Mouse (Mus musculus) skeletal muscle tissue, adult 2 months (tissue): ENCODE measurements around the gene Rbl1.
"Not testable (repeated sequence)": the region's sequence is repeated elsewhere in the genome, so short reads cannot be mapped to it uniquely, and the experiment has no call there.

Experiments
- DNase-seq: peaks from one replicate; pipeline ENCODE4 v3.0.0-alpha.2; 2012; ENCODE audit warnings: low read depth, low spot score

Rbl1 gene

DNA sequence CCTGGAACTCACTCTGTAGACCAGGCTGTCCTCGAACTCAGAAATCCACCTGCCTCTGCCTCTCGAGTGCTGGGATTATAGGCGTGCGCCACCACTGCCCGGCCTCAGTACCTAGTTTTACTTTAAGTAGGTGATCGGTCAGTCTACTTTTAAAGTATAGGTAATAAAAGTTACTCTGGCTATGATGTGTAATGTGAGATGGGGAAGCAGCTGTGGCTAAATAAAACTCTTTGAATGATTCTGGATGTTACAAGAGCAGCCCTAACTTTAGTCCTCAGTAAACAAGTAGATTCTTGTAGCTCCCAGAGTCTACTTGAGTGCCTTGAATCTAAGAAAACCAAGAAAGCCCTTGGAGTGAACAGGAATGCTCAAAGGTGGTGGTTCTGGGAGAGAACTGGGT, 31.4 kb downstream of the Rbl1 start:
- peak; percentile 75 for DNase-seq

DNA sequence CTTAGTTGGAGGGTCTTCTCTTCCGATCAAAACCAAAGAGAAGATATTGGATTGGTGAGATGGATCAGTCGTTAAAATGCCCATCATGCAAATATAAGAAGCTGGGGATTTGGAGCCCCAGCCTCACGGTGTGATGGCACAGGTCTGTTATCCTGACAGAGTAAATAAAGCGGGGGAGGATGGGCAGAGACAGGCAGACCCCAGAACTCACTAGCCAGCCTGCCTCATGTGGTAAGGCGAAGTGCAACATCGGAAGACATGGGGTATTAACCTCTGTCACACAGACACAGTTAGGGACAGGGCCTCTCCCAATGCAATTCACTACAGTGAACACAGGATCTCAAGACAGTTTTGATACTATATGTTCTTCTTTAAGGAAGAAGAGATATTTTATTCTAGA, 33.7 kb downstream of the Rbl1 start:
- DNase-seq: no peak

DNA sequence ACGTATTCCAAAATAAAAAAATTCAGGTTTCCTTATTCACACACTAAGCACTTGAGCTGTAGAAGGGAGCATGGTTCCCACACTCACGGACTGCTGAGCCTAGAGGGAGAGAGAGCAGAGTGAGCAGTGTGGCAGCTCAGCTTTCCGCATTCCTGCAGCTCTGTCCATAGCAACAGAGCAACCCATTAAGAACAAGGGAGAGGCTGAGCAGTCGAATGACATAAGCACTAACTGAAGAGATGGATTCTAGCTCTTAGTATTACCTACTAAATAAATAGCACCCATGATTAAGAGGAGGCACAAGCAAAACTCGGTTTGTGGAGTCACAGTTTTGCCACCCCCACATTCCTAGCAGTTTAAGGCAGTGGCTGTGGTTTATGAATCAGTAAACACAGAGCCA, 34.2 kb downstream of the Rbl1 start:
- DNase-seq: peak; percentile 30

DNA sequence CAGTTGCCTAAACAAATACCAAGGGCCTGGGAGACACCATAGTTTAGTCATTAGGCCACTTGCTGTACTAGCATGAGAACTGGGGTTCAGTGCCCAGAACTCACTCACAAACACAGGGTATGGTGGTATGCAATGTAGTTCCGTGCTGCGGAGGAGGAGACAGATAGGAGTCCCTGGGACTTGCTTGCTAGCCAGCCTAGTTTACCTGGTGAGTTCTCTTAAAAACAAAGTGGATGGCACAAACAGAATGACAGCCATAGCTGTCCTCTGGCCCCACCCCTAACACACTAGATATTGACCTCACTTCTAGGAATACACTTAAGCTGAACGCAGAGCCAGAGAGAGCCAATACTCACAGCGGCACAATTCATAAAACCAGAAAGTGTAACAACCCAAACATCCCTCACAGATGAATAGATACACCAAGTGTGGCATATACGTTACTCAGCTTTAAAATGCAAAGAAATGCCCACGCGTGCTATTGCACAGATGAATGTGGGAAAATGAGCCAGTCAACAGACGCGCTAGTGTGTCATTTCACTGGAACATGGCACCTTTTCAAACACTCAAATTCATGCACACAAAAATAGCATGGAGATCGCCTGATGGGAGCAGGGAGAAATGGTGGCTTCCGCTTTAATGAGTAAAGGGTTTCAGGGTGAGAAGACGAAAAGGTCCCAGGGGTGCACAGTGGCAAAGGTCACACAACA, 37.8 kb downstream of the Rbl1 start:
- DNase-seq: no peak

DNA sequence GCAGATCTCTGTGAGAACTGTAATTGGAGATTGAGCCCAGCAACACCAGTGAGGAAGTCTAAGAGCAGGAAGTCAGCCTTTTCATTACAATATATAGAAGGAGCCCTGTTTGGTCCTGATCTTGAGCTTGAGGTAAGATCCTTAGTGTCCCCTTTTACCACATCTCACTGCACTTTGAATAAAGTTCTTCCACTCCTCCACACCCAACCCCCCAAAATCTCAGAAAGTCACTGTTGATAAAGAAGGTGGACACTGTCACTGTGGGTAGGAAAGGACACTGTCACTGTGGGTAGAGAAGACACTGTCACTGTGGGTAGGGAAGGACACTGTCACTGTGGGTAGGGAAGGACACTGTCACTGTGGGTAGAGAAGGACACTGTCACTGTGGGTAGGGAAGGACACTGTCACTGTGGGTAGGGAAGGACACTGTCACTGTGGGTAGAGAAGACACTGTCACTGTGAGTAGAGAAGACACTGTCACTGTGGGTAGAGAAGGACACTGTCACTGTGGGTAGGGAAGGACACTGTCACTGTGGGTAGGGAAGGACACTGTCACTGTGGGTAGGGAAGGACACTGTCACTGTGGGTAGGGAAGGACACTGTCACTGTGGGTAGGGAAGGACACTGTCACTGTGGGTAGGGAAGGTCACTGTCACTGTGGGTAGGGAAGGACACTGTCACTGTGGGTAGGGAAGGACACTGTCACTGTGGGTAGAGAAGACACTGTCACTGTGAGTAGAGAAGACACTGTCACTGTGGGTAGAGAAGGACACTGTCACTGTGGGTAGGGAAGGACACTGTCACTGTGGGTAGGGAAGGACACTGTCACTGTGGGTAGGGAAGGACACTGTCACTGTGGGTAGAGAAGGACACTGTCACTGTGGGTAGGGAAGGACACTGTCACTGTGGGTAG, 38.8 kb downstream of the Rbl1 start:
- not testable (repeated sequence) for DNase-seq

DNA sequence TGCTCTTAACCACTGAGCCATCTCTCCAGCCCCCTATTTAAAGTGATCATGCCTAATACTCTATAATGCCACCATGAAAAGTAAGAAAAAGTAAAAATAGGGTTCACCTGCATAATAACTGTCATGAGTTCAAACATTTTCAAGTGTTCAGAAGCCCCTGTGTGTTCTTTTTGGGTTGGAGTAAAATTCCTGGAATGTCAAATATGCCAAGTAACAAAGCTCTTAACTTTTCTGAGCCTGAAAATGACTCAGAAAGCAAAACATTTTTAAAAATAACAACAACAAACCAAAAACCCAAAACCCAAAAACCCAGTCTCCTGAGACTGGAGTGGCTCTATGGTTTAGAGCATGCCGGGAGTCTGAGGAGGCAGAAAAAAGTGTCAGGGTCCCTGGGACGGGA, 40.2 kb downstream of the Rbl1 start:
- DNase-seq: no peak

DNA sequence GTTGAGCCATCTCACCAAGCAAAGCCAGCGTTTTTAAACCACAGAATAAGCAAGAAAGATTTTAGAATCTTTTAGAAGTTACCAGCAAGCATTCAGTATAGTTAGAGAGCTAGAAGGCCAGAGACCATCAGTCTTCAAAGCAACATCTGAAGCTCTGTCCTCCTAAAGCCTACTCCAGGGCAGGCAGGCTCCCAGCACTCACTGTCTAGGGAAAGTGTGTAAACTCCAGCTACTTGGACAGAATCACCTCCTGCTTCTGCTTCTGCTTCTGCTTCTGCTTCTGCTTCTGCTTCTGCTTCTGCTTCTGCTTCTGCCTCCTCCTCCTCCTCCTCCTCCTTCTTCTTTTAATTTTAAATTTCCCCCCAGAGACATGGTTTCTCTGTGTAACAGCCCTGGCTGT, 48.3 kb downstream of the Rbl1 start:
- DNase-seq: no peak

DNA sequence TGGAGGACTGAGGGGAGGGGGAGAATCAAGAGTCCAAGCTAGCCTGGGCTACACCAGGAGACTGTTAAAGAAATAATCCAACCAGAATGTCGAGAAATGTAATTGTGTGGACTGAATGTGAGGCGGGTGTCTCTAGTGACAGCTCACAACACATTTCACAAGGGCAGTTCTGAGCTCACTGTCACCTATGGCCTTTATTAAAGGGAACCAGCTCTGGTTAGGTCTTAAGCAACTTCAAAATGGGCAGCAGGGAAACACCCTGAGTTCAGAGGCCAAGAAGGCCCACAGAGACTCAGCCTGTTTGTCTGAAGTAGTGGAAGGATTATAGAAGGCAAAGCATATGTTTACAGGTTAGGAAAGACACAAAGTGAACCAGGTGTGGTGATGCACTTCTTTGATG, 51.1 kb downstream of the Rbl1 start:
- DNase-seq: no peak

DNA sequence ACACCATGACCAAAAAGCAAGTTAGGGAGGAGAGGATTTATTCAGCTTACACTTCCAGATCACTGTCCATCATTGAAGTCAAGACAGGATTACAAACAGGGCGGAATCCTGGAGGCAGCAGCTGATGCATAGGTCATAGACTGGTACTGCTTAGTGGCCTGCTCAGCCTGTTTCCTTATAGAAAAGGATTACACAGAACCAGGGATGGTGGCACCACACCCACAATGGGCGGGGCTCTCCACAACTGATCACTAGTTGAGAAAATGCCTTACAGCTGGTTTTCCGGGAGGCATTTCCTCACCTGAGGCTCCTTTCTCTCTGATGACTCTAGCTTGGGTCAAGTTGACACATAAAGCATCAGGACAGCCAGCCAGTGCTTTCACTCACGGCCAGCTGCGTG, 55.9 kb downstream of the Rbl1 start:
- DNase-seq: no peak

DNA sequence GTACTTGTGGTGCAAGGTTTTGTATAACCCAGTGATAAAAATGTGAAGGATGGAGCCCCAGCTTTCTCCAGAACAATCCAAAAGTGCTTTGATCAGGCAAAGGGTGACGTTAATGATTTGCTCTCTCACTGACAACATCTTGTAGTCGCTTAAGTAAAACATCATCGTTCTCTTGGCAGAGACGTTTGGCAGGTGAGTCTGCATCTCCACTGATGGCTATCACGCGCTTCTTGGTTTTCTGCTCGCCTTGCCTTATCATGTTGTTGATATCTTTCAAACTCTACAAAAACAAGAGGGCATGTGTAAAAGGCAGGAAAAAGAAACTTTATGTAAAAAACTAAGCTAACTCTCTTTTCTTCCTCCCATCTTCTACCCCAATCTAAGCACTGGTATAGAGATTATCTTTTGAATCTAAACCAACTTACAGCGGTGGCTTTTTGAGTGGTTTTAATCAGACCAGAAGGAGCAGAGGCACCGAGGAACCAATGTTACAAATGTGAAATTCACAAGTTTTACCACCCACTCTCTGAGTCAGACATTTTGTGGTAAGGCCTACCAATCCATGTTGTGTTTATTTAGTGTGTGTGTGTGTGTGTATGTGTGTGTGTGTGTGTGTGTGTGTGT, 56.8 kb downstream of the Rbl1 start:
- no peak for DNase-seq

DNA sequence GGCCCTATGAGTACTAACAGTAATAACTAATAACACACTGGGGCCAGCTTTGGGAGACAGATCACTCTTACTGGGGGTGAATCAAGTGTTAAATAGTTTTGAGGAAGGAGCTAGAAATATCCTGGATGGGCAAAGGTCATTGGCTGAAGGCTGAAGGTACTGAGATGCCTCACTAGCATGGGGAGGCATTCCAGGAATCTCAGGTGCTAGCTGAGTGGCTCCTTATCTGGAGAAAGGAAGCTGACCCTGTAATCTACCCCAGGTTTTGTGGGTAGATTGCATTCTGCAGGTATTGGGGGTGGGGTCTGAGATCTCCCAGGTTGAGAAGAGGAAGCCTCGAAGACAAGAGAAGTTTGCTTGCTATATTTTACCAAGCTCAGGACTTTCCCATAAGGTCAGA, 59.2 kb downstream of the Rbl1 start:
- DNase-seq: no peak

DNA sequence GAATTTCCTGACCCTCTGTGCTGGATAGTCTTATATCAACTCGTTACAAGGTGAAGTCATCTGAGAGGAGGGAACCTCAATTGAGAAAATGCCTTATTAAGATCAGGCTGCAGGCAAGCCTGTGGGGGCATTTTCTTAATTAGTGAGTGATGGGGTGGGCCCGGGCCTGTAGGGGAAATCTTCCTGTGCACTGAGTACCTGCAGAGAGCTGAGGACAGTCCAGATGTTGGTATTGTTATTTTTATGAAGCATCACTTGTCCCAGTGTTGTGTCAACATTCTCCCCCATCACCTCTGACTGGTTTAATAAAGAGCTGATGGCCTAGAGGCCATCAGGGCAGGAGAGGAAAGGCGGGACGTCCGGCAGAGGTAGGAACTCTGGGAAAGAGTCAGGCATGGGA, 60.2 kb downstream of the Rbl1 start:
- no peak for DNase-seq

DNA sequence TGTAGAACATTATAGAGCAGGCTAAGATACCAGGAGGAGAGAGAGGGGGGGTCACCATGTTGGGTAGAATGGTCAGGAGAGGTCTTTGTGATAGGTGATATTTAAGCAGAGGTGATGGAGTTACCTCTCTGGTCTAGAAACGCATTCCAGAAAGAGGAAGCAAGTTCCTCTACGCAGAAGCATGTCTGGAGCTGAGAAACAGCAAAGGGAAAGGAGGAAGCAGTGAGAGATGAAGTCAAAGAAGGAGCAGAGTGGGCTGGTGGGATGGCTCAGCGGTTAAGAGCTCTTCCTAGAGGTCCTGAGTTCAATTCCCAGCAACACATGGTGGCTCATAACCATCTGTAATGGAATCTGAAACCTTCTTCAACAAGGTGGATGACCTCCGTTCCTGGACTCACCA, 62.4 kb downstream of the Rbl1 start:
- no peak for DNase-seq

DNA sequence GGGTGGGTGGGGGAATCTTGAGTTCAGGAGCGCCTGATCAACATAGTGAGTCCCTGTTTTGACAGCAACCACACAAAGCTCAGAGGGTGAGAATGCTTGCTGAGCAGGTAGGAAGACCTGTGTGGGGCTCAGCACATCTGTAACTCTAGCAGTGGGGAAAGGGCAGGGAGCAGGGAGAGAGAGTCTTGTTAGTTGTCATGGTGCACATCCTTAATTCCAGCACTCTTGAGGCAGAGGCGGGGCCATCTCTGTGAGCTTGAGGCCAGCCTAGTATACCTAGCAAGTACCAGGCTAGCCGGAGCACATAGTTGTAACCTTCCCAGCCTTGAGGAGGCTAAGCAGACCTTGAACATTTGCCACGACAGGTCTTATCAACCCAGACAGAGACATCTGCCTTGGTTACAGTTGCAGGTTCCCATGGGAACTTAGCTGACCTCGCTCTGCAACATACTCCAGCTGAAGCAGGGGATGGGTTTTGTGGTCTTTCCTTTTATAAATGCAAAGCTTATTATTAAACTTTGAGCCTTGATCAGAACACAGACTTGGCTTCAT, 65.0 kb downstream of the Rbl1 start:
- DNase-seq: no peak

DNA sequence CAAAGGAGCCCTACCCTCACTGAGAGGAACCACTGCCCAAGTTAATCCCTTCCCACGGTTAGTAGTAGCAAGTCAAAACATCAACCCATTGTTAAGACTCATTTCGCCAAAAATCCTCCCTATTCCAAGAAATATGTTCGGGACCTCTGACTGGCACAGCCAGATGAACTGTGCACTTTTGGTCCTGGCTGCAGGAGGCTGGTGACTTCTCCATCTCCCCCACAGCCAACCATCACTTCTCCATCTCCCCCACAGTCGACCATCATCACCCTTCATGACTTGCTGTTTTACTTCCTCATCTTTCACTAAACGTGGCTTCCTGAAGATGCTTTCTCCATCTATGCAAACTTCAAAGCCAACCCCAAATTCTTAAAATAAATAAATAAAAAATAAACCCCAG, 65.5 kb downstream of the Rbl1 start:
- DNase-seq: no peak

DNA sequence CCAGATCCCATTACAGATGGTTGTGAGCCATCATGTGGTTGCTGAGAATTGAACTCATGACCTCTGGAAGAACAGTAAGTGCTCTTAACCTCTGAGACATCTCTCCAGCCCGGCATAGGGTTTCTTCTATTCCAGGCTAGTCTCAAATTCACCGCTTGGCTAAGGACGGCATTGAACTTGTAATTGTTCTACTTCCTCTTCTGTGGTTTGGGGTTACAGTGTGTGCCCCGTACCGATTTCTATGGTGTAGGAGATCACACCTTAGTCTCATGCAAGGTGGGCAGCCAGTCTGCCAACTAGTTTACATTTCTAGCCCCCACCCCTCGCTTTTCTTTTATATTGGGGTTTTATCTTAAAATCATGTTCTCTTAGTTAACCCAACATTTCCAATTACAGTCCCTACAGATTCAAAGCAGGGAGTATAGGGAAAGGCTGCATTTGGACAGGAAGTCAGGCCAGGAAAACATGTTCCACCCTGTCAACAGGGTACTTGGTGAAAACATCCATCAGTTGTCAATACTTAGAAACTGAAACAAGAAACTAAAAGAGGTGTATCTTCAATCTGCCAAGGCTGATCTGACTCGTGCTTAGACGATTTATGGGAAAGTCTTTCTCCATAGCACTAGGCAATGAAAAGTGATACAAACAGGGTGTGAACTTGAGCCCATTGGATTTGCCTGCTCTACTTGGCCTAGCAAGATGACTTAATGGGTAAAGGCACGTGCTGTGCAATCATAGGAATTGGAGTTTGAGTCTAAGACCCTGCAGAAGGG, 66.2 kb downstream of the Rbl1 start:
- DNase-seq: no peak

DNA sequence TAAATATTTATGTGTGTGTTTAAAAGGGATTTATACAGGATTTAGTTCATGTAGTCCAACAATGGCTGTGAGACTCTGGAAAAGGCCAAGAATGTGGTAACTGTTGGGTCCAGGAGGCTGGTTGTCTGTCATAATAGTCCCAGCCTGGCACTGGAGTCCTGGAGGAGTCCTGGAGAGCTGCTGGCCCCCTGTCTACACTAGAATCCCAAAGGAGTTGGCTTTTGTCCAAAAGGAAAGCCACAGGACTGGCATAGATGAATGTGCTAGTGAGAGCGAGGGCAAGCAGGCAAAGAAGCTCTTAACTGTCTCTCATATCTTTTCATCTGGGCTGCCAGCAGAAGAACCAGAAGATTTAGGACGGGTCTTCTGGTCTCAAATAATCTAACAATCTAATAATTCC, 67.7 kb downstream of the Rbl1 start:
- DNase-seq: peak; percentile 30

DNA sequence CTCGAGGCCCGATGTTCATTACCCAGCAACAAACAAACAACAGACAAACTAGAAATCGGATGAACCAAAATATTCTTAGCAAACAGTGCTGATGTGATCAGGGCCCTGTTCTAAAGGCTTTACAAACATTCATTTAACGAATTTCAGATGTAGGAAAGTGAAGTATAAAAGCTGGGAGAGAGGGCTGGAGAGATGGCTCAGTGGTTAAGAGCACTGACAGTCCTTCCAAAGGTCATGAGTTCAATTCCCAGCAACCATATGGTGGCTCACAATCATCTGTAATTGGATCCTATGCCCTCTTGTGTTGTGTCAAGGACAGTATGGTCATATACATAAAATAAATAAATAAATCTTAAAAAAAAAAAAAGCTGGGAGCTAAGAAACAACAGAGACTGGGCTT, 68.2 kb downstream of the Rbl1 start:
- DNase-seq: no peak

DNA sequence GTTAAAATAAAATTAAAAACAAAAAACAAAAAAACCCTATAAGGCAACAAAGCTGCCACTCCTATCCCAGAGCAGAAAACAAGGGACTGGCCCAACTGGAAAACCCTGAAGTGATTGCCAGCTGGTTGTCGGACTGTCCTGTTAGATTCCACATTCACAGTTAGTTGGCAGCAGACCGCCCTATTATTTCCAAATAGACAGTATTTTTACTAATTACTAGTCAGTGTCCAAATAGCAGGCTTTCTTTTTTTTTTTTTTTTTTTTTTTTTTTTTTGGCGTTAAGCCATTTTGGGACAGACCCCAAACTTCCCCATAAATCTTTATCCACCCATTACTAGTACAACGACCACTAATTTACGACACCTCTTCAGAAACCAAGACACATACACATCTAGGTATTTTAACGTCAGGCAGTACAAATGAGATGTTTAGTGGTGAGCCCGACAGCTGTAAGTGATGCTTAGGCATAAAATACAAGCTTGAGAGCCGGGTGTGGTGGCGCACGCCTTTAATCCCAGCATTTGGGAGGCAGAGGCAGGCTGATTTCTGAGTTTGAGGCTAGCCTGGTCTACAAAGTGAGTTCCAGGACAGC, 68.7 kb downstream of the Rbl1 start:
- DNase-seq: no peak

DNA sequence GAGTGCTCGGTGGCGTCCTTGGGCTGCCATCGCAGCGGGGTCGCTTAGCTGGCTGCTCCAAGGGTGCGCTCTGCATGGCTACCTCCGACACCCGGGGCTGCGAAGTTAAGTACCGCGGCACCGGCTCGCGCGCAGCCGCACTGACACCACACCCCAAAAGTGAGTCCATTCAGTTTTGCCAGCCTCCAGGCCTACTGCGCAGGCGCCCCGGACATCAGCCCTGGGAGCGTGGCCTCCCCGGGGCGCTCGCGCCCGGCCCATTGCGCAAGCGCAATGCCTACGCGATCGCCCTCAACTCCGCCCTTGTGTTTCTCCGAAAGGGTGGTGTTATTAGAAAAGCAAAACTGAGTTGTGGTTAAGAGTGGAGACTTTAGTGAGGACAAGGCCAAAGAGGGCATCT, 69.3 kb downstream of the Rbl1 start, which contains the start of gene Samhd1:
Gene Samhd1 (minus strand): TSS at position 252 of the 400 bp plus-strand sequence.
- peak; percentile 97 for DNase-seq

DNA sequence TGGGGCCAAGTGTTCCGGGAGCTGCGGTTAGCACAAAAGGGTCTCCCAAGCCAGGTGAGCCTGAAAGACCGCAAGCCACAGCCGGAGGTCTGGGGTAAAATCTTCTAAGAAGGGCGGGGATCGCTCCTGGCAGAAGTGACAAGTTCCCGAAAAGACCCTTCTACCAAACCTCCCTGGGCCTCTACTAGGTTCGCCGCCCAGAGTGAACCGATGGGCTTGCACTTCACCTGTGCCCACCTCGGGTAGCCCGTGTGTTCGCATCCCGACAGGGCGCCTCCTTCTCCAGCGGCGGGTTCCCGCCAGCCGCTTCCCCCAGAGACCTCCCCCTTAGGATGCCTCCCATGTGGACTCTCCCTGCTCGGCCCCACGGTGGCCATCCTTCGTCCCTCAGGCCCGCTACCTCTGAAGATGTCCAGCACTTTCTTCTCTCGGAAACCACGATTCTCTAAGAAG, 69.8 kb downstream of the Rbl1 start:
- no peak for DNase-seq
